Mouse (Mus musculus) hindlimb bud, embryonic 11.5 days (tissue): Measurements from ENCODE around the gene Ccdc105.

ENCODE experiments used
- DNase-seq: peaks from one replicate; pipeline ENCODE4 v3.0.0-alpha.2; 2012; ENCODE audit warnings: low read depth, low spot score; ENCODE audit errors: extremely low spot score

The Ccdc105 gene

DNA sequence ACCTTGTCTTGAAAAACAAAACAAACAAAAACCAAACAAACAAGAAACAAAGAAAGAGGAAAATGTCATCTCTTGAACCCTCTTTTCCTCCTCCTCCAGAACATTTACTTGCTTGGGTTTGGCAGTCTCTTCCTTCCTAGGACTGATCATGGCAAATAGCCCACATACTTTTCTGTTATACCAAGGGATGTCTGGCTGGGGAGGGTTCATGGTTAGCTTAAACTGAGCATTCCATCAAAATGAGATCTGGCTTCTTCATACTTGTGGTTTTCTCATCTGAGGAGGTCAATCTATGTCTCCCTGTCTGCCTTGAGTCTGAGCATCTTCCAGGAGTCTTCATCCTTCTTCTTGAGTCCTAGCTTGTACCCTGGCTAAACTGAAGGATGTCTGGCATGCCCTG is 36.6 kb downstream of the Ccdc105 start:
- DNase-seq = no peak

DNA sequence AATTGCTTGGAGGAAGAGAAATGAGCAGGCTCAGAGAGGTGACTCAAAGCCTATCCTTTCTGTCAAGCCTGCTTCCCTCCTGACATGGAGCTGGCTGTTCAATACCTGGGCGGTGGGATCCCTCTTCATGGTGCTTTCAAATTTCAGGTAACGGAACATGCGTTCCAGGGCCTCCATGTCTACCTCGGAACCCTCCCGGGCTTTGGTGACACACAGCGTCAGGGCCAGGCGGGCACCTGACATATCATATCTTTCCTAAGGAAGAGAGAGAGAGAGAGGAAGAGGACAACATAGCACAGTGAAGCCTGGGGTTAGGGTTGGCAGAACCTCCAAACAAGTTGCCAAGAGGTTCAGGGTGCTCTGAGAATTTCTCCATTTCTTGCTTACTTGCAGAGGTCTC is 37.7 kb downstream of the Ccdc105 start:
- DNase-seq = no peak

DNA sequence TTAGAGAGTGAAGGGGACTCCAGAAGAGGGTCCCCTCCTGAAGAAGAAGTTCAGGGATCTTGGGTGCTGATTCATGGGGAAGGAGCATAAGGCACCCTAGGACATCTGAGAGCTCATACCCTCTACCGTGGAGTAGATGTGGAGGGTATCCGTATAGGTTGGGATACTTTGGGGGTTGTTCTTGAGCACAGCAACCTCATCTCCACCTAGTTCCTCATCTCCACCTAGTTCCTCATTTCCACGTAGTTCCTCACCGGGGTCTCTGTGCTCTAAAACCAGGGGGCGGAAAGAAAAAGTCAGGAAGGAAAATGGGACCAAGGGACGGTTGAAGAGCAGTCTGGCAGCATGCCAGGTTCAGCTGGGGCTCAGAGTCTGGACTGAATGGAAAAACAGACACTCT is 38.7 kb downstream of the Ccdc105 start:
- DNase-seq = no peak

DNA sequence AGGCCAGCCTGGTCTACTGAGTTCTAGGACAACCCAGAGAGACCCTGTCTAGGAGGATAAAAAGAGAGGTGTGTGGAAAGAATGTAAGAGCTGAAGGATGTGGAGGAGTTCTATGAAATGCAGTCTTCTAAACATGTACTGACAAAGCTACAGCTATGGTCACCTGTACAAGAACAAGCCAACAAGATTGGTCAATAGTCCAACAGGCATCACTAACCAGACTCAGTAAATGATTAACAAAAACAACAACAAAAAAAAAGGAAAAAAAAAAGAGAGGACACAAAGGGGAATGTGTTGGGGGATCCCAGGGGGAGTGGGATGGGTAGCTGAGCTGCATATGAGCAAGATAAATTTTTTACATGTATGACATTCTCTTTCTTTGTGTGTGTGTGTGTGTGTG is 42.2 kb downstream of the Ccdc105 start:
- no peak for DNase-seq

DNA sequence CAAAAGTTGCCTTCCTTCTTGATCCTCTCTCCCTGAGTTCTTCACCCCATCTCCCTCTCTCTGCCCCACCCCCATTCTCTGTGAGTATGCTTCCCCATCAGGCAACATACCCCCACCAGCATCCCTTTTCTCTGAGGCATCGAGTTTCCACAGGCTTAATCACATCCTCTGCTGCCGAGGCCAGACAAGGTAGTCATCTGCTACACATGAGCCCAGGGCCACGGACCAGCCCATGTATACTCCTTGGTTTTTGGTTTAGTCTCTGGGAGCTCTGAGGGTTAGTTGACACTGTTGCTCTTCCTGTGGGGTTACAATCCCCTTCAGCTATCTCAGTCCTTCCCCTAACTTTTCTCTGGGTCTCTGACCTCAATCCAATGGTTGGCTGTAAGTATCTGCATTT is 52.0 kb downstream of the Ccdc105 start:
- DNase-seq = no peak
